Mouse (Mus musculus) embryonic facial prominence, embryonic 13.5 days (tissue): ENCODE measurements at regions not wholly inside any gene's neighbourhood (a gene's known extent, or its start where the extent isn't known, plus 50 kb on each side); places are given as distances from the start of the nearest gene placed in this dataset.

Experiments
- ATAC-seq: fragments of 200-750 bp; cut with Nextera tagmentation; 2 replicates; pipeline ENCODE4 v1.8.0; 2017; ENCODE audit warnings: low read depth; ENCODE audit not compliant: insufficient number of reproducible peaks, insufficient read depth, low FRiP score, low TSS enrichment
- H3K27ac ChIP-seq: fragments of 300-500 bp; sonication (generic); 2 replicates; pipeline ENCODE4 v1.5.1; 2015; ENCODE audit warnings: moderate library complexity, mild to moderate bottlenecking, inconsistent platforms
- H3K27me3 ChIP-seq: fragments of 300-500 bp; sonication (generic); 2 replicates; pipeline ENCODE4 v1.6.1; 2015; ENCODE audit warnings: mild to moderate bottlenecking, inconsistent platforms
- H3K36me3 ChIP-seq: fragments of 300-500 bp; sonication (generic); 2 replicates; pipeline ENCODE4 v1.6.1; 2015; ENCODE audit warnings: mild to moderate bottlenecking, inconsistent platforms
- H3K4me1 ChIP-seq: fragments of 300-500 bp; sonication (generic); 2 replicates; pipeline ENCODE4 v1.6.1; 2015; ENCODE audit warnings: inconsistent platforms
- H3K4me2 ChIP-seq: fragments of 300-500 bp; sonication (generic); 2 replicates; pipeline ENCODE4 v1.6.1; 2015; ENCODE audit warnings: moderate library complexity, mild to moderate bottlenecking, inconsistent platforms
- H3K4me3 ChIP-seq: fragments of 300-500 bp; sonication (generic); 2 replicates; pipeline ENCODE4 v1.5.1; 2015; ENCODE audit warnings: mild to moderate bottlenecking, inconsistent platforms
- H3K9ac ChIP-seq: fragments of 300-500 bp; sonication (generic); 2 replicates; pipeline ENCODE4 v1.6.1; 2015; ENCODE audit warnings: mild to moderate bottlenecking, inconsistent platforms
- H3K9me3 ChIP-seq: fragments of 300-500 bp; sonication (generic); 2 replicates; pipeline ENCODE4 v1.6.1; 2016; ENCODE audit warnings: inconsistent platforms
- WGBS: fragments of 180-500 bp; shearing (Covaris S2); methylation state at CpG from one replicate; pipeline ENCODE4 v1.1.7; 2015; ENCODE audit warnings: mixed read lengths; 5-methylcytosine and 5-hydroxymethylcytosine counted together

DNA sequence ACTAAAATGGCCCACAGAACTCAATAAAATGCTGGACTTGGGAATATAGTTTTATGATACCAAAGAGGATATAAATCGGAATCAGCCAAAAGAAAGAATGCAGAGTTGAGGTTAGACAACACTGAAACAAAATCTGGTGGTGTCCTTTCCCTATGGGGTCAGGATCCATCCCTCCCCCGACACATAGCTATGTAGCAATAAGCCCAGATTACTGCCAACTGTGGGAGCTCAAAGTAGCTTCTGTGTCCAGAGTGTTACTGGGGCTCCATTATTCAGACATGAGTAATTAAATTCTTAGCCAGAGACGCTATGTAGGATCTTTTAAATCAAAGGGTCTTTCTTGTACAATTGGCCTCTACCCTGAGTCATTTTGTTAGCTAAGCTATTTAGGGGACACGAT, 109.4 kb upstream of the Igfbp7 start:
- H3K9ac ChIP-seq, result no peak overlapping the region
- WGBS, result 72% methylated on average over 4 of the region's 4 CpGs
- H3K4me2 ChIP-seq, result no peak overlapping the region
- H3K4me1 ChIP-seq, result no peaks in the 10 kb centered on the region
- no peak overlapping the region for H3K4me3 ChIP-seq
- no peaks in the 10 kb centered on the region for H3K9me3 ChIP-seq
- ATAC-seq, result no peak
- H3K36me3 ChIP-seq, result no peaks in the 10 kb centered on the region
- no peaks in the 10 kb centered on the region for H3K27me3 ChIP-seq
- H3K27ac ChIP-seq, result no peak overlapping the region

GRCm38 (mm10) chr5:77515448-77515847, 107.6 kb upstream of the Igfbp7 start:
- Histone ChIP-seq H3K4me2 (no peak overlapping the region), H3K27ac (no peak overlapping the region), H3K27me3 (no peaks in the 10 kb centered on the region), H3K9ac (no peak overlapping the region), H3K4me1 (no peaks in the 10 kb centered on the region), H3K9me3 (no peaks in the 10 kb centered on the region), H3K36me3 (no peaks in the 10 kb centered on the region), H3K4me3 (no peak overlapping the region)
- 80% methylated on average over 7 of the region's 7 CpGs for WGBS
- ATAC-seq, result no peak

DNA sequence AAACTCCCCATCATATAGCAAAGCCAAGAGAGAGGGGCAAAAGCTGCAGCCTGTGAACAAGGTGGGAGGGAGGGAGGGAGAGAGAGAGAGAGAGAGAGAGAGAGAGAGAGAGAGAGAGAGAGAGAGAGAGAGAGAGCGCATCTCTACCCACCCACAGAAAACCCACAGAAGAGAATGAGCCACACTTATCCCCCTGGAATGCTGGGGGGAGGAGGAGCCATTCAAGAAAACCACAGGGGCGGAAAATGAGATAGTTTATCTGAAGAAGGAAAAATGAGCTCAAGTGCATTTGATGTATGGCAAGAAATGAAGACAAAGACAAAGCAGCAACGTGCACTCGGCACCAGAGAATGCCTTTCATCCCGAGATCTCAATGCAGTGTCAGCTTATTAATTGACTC, 94.8 kb upstream of the Igfbp7 start:
- Histone ChIP-seq H3K4me1 (peaks cover 12% of the 10 kb centered on the region), H3K27me3 (no peaks in the 10 kb centered on the region), H3K27ac (no peak overlapping the region), H3K4me2 (no peak overlapping the region), H3K9ac (no peak overlapping the region), H3K9me3 (no peaks in the 10 kb centered on the region), H3K4me3 (no peak overlapping the region), H3K36me3 (no peaks in the 10 kb centered on the region)
- no peak for ATAC-seq
- 48% methylated on average over 5 of the region's 5 CpGs for WGBS

DNA sequence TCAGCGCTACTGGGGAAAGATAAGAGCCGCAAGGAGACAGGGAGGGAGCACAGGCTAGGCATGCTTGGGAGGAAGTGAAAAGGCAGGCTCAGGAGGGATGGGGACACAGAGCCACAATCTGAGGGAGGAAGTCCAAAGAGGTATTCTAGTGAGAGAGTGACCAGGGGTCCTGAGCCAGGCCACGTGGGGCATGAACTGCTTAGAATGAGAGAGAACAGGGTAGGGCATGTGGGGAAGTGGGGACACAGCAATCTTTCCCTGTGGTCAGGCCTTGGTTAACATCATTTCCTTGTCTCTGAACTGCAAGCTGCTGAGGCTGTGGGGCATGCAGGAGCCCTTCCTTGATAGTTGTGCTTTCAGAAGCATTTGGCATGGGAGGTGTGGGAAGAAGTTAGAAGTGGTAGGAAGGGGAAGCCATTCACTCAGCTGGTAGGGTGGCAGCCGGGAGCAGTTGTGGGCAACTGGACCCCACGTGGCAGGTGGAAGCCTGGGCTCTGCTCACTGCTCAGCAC, 92.2 kb upstream of the Igfbp7 start:
- Histone ChIP-seq H3K27me3 (no peaks in the 10 kb centered on the region), H3K9ac (no peak overlapping the region), H3K4me2 (no peak overlapping the region), H3K27ac (no peak overlapping the region), H3K36me3 (no peaks in the 10 kb centered on the region), H3K4me3 (no peak overlapping the region), H3K9me3 (no peaks in the 10 kb centered on the region), H3K4me1 (peaks cover 12% of the 10 kb centered on the region)
- 64% methylated on average over 5 of the region's 5 CpGs for WGBS
- no peak for ATAC-seq

DNA sequence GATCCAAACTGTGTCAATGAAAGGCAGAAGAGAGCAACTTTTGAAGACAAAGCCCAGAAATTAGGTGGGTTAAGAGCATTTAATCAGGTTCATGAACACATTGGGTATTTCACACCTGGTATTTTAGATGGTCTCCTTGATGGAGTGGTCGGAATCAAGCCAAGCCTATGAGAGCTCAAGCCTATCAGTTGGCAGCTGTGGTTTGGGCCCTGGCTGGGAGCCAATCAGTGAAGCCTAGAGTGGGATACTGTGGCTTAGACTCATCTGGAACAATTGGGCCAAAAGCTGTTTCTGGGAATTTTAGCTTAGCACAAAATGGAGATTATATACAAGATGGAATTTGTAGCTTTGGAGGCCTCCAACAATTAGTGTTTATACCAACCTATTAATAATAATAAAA, 86.8 kb upstream of the Igfbp7 start:
- 57% methylated on average over 1 of the region's 1 CpGs for WGBS
- H3K9ac ChIP-seq, result no peak overlapping the region
- H3K4me1 ChIP-seq, result no peaks in the 10 kb centered on the region
- no peaks in the 10 kb centered on the region for H3K27me3 ChIP-seq
- H3K36me3 ChIP-seq, result no peaks in the 10 kb centered on the region
- H3K4me3 ChIP-seq, result no peak overlapping the region
- no peaks in the 10 kb centered on the region for H3K9me3 ChIP-seq
- ATAC-seq, result no peak
- no peak overlapping the region for H3K4me2 ChIP-seq
- H3K27ac ChIP-seq, result no peak overlapping the region

- Histone ChIP-seq H3K27ac (no peak overlapping the region), H3K36me3 (no peaks in the 10 kb centered on the region), H3K4me3 (no peak overlapping the region), H3K9me3 (no peaks in the 10 kb centered on the region), H3K4me1 (peaks cover 28% of the 10 kb centered on the region), H3K27me3 (no peaks in the 10 kb centered on the region), H3K9ac (no peak overlapping the region), H3K4me2 (no peak overlapping the region; the same call in 1 of the 2 replicates)
- no peak for ATAC-seq
- 31% methylated on average over 5 of the region's 5 CpGs for WGBS
These were observed 81.1 kb upstream of the Igfbp7 start for GRCm38 (mm10) chr5:77488969-77489368.

DNA sequence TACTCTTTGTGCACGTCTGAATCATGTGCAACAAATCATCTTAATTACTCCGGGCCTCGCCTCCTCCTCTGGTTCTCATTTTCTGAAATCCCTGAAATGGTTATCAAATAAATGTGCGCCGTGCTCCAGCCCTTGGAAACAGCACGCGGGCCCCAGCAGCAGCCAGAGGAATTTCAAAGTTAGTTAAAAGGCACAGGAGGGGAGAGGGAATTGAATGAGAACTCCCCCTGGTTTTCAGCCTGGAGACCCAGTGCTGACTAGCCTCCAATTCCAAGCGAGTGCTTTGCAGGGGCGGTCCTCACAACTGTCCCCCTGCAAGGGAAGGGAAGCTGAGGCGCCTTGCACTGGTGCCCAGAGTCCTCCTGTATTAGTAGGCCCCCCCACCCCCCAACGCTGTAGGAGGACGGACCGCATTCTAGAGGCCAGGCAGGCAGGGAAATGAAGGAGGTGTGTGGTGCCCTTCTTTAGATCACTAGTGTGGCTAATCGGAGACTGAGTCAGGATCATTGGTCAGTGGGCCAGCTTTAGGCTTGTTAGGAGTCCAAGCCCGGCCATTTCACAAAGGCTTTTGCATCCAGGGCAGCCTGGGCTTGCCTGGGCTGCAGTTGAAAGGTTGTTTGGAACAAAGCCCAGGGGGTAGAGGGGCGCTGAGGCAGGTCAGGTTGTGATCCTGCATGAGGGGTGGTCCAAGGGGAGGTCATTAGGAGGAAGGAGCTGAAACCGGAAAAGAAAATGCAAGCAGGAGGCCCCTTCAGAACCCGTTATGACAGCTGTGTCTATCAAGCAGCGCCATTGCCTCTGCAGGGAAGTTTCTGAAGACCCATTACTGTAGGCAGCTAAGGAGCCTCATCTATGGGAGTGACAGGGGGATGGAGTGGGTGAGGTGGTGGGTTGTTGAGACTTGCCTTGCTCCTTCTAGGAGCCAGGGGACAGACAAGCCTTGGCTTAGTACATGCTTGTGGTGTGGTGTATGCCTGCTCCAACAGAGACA, 80.3 kb upstream of the Igfbp7 start:
- WGBS, result 6% methylated on average over 19 of the region's 19 CpGs
- Histone ChIP-seq H3K36me3 (no peaks in the 10 kb centered on the region), H3K4me3 (peak overlapping the region; percentile 9; the same call in 1 of the 2 replicates), H3K9ac (peak overlapping the region; percentile 51; the same call in 1 of the 2 replicates), H3K9me3 (no peaks in the 10 kb centered on the region), H3K27me3 (no peaks in the 10 kb centered on the region), H3K4me1 (peaks cover 28% of the 10 kb centered on the region), H3K4me2 (peak overlapping the region; percentile 57), H3K27ac (peak overlapping the region; percentile 77)
- peak; percentile 79 for ATAC-seq

GRCm38 (mm10) chr5:77483053-77483717, 75.3 kb upstream of the Igfbp7 start:
- peaks cover 18% of the 10 kb centered on the region for H3K4me1 ChIP-seq
- H3K4me3 ChIP-seq, result no peak overlapping the region
- H3K36me3 ChIP-seq, result no peaks in the 10 kb centered on the region
- H3K9ac ChIP-seq, result no peak overlapping the region
- no peaks in the 10 kb centered on the region for H3K27me3 ChIP-seq
- 92% methylated on average over 9 of the region's 9 CpGs for WGBS
- H3K9me3 ChIP-seq, result no peaks in the 10 kb centered on the region
- no peak overlapping the region for H3K27ac ChIP-seq
- ATAC-seq, result no peak
- no peak overlapping the region for H3K4me2 ChIP-seq

DNA sequence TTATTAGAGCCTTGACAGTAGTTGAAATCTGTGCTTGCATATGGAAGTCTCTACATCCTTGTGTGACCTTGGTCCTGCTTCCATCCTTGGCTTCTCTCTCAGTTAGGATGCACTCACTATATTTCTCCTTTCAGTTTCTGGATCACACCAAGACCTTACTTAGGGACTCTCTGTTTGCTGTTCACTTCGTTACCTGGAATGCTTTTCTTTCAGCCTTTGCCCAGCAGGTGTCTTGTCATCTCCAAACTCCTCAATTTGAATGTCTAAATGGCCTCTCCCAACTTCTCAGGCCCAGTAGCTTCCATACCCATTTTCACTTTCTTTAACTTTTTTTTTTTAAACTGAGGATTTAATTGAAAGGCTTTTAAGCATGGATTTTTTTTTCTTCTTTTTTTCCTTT, 74.0 kb upstream of the Igfbp7 start:
- no peak overlapping the region for H3K27ac ChIP-seq
- no peaks in the 10 kb centered on the region for H3K27me3 ChIP-seq
- no peak overlapping the region for H3K4me2 ChIP-seq
- peaks cover 5% of the 10 kb centered on the region for H3K4me1 ChIP-seq
- H3K9ac ChIP-seq, result no peak overlapping the region
- WGBS, result 54% methylated on average over 1 of the region's 1 CpGs
- H3K36me3 ChIP-seq, result no peaks in the 10 kb centered on the region
- no peak overlapping the region for H3K4me3 ChIP-seq
- no peak for ATAC-seq
- no peaks in the 10 kb centered on the region for H3K9me3 ChIP-seq

DNA sequence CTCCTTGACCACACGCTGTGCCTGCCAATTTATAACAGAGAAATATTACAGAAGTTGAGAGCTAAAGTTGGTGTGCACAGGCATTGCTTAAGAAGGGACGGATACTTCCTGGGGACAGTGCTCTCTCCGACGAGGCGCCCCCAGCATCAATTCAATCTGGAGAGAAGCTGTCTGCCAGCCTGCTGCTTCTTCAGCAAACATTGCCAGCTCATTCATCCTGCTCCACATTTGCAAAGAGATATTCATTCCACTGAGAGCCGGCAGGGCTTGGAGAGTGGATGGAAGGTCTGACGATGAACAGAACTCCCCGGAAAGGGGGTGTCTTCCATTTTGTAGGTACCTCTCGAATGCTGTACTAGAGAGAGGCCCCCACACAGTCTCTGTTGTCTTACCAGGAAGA, 70.0 kb upstream of the Igfbp7 start:
- no peaks in the 10 kb centered on the region for H3K4me1 ChIP-seq
- H3K36me3 ChIP-seq, result no peaks in the 10 kb centered on the region
- ATAC-seq, result no peak
- H3K27me3 ChIP-seq, result no peaks in the 10 kb centered on the region
- H3K4me3 ChIP-seq, result no peak overlapping the region
- H3K27ac ChIP-seq, result no peak overlapping the region
- no peaks in the 10 kb centered on the region for H3K9me3 ChIP-seq
- H3K4me2 ChIP-seq, result no peak overlapping the region
- WGBS, result 77% methylated on average over 9 of the region's 9 CpGs
- no peak overlapping the region for H3K9ac ChIP-seq

DNA sequence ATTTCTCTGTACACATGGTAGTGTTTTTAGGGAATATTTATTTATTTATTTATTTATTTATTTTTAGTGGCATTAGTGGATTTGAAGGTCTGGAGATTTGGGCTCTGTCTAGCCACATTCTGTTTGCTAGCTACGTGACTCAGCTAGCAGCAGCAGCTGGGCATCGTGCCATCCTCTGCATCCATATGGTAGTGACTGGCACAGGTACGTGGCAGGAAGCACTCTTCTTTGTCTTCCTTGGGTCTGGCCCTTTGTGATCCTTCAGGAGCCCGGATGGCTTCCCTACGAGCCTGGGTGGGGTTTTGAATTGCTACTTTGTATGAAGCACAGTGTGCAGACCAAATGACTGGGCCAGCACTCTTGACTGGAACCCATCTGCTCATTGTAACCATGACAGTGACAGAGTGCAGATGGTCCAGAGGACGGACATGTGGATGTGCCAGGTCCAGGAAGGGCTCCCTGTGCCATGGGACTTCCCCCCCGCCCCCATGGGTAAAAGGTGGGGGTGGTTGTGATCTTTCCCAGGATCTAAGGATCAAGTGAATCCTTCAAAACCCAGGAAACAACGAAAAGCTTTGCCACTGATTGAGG, 66.2 kb upstream of the Igfbp7 start:
- no peak overlapping the region for H3K9ac ChIP-seq
- no peak overlapping the region for H3K4me2 ChIP-seq
- WGBS, result 78% methylated on average over 8 of the region's 8 CpGs
- no peaks in the 10 kb centered on the region for H3K4me1 ChIP-seq
- H3K27ac ChIP-seq, result no peak overlapping the region
- no peak for ATAC-seq
- H3K9me3 ChIP-seq, result no peaks in the 10 kb centered on the region
- no peaks in the 10 kb centered on the region for H3K36me3 ChIP-seq
- H3K27me3 ChIP-seq, result no peaks in the 10 kb centered on the region
- no peak overlapping the region for H3K4me3 ChIP-seq
